Mouse (Mus musculus): Measurements from ENCODE around the gene Thy1.

DNA sequence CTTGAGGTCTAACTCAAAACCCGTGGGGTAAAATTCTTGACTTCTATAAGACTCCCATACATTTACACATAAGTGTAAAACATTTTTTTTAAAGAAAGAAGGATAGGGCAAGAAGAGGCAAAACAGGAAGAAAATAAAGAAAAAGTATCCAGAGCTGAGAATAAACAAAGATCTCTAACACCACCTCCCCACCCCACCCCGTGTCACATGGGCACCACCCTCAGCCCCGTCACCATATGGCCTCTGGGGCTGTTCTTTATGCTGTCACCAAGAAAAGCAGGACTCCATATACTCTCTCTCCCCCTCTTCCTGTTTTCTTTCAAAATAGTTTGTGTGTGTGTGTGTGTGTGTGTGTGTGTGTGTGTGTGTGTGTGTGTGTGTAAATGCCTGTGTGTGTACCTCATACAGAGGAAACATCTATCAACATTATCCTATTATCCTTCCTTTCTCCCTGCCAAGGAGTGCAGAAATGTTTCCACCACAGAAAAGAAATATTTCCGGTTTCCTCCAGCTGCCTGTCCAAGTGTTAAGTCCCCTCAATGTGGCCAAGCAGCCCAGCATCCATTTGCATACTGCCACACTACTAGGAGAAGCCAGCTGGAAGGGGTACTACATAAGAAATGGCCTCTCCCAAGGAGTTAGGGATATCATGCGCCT is 13.5 kb upstream of the Thy1 start:
- no peak for TF ChIP-seq CTCF (IDR thresholded peaks at IDR 0.05; ENCODE audit: control insufficient read depth, insufficient read depth, insufficient read length)
- no peak for TF ChIP-seq MAX (IDR thresholded peaks at IDR 0.05)
- TF ChIP-seq MYOG (IDR thresholded peaks at IDR 0.05; ENCODE audit: control insufficient read depth, extremely low read depth, insufficient read length), result no peak
- TF ChIP-seq MYOD1 (IDR thresholded peaks at IDR 0.05; ENCODE audit: control insufficient read depth, insufficient read length, low read depth), result no peak
- TF ChIP-seq CEBPB (IDR thresholded peaks at IDR 0.05; ENCODE audit: low read depth), result no peak
- TF ChIP-seq FOSL1 (IDR thresholded peaks at IDR 0.05; ENCODE audit: insufficient read depth, low read length, poor library complexity, severe bottlenecking), result no peak
